Comparison of ENCODE assay signal across 11 mouse cellular contexts in the genomic region with DNA sequence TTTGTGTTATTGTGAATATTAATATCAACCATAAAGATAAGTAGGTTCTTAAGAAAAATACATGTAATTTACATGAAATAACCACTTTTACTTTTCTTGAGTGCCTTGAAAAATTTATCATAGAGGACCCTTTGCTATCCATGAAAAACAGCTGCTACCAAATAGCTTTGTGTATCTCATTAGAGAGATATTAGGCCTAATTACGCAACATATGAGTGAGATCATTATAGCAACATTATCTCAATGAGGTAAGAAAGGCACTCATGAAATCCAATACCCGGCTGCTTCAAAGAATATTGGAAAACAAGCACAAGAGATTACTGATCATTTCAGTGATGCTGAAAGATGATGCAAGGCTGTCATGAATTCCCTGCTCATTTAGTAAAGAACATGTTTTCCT.
"Had no signal": no experiment of that assay in that cellular context is flagged by ENCODE, and none has a peak within 500 bp of the region (broad histone marks: within the 10 kb centered on the region; RNA-seq: fewer than 3 reads in every experiment).

No protein-coding gene starts in this region.

- H3K9me3 ChIP-seq: limb, embryonic 13.5 days; midbrain, embryonic 12.5 days; stomach, embryonic 15.5 days had no signal

- DNase-seq: kidney, postnatal 10 days; kidney, postnatal 4 days; lung, adult 18-20 months; right cerebral cortex, postnatal 14 days; thymus, adult 2 months; thymus, postnatal 25 days had no signal

- H3K36me3 ChIP-seq: limb, embryonic 13.5 days; stomach, embryonic 15.5 days had no signal

- H3K9ac ChIP-seq: limb, embryonic 13.5 days; liver, embryonic 14.5 days; midbrain, embryonic 12.5 days; stomach, embryonic 15.5 days had no signal

- H3K27ac ChIP-seq: liver, embryonic 14.5 days; stomach, embryonic 15.5 days had no signal

- H3K4me2 ChIP-seq: limb, embryonic 13.5 days; midbrain, embryonic 12.5 days; stomach, embryonic 15.5 days had no signal

- H3K4me3 ChIP-seq: layer of hippocampus, adult 2 months; limb, embryonic 13.5 days; midbrain, embryonic 12.5 days; stomach, embryonic 15.5 days had no signal

- H3K27me3 ChIP-seq: limb, embryonic 13.5 days; midbrain, embryonic 12.5 days; stomach, embryonic 15.5 days had no signal

- H3K4me1 ChIP-seq: midbrain, embryonic 12.5 days; stomach, embryonic 15.5 days had no signal
